Mouse (Mus musculus) heart, adult 2 months (tissue): Measurements from ENCODE around the gene Ankfn1. TPM values are rescaled to one million over a fixed set of nuclear protein-coding genes. Genes with fewer than 3 reads are reported as not detected.

Experiments used
- DNase-seq, 2 experiments: peaks; one replicate each; pipeline ENCODE4 v3.0.0; 2021
- H3K27ac ChIP-seq: fragments of 200-600 bp; 2 replicates; pipeline ENCODE4 v1.8.1; 2022
- H3K27me3 ChIP-seq: fragments of 200-500 bp; 2 replicates; pipeline ENCODE4 v1.6.1; 2012; ENCODE audit warnings: mild to moderate bottlenecking, low read length, inconsistent platforms, mixed read lengths; ENCODE audit not compliant: control insufficient read depth, insufficient read depth
- H3K36me3 ChIP-seq: fragments of 200-500 bp; 2 replicates; pipeline ENCODE4 v1.6.1; 2012; ENCODE audit warnings: low read length, inconsistent platforms; ENCODE audit not compliant: control insufficient read depth, insufficient read depth
- H3K4me1 ChIP-seq: fragments of 200-500 bp; 2 replicates; pipeline ENCODE4 v1.6.1; 2011; ENCODE audit warnings: low read length; ENCODE audit not compliant: control insufficient read depth, insufficient read depth
- H3K4me3 ChIP-seq: fragments of 200-600 bp; 2 replicates; pipeline ENCODE4 v1.8.1; 2022
- H3K79me2 ChIP-seq: fragments of 200-500 bp; replicated peaks from 2 replicates; pipeline ENCODE4 v1.6.1; 2012; ENCODE audit warnings: mild to moderate bottlenecking, inconsistent platforms, low read length, moderate library complexity, mixed read lengths; ENCODE audit not compliant: control insufficient read depth, insufficient read depth
- H3K9ac ChIP-seq: fragments of 200-500 bp; 2 replicates; pipeline ENCODE4 v1.6.1; 2012; ENCODE audit warnings: low read depth, mild to moderate bottlenecking, control low read depth, inconsistent platforms, low read length, mixed read lengths
- CTCF ChIP-seq: fragments of 200-600 bp; IDR thresholded peaks from 2 replicates; pipeline ENCODE4 v1.8.1; 2022; ENCODE audit warnings: antibody characterized with exemption, mild to moderate bottlenecking, moderate library complexity
- EP300 ChIP-seq: fragments of 200-500 bp; IDR thresholded peaks from 2 replicates; pipeline ENCODE4 v1.6.1; 2011; ENCODE audit warnings: low read depth, low read length, control low read depth; ENCODE audit not compliant: insufficient read depth
- POLR2A ChIP-seq: fragments of 200-500 bp; IDR thresholded peaks from 2 replicates; pipeline ENCODE4 v1.6.1; 2011; ENCODE audit warnings: mild to moderate bottlenecking, low read depth, low read length, control low read depth; ENCODE audit not compliant: insufficient read depth
- WGBS: fragments of 180-500 bp; shearing (Covaris S2); methylation state at CpG from one replicate; pipeline ENCODE4 v1.1.7; 2018; 5-methylcytosine and 5-hydroxymethylcytosine counted together
- intact Hi-C: fragments of 180-260 bp; cut with DNase I; formaldehyde crosslinking; loops from one replicate; pipeline ENCODE4 v1.15.1; 2025
- polyA plus RNA-seq: library from polyadenylated mRNA; depleted of rRNA; stranded (reverse); fragments of >200 nt; gene quantifications from 2 replicates; pipeline ENCODE4 v1.2.3, GENCODE M21; 2012
- total RNA-seq, 2 experiments: library from RNA; stranded (reverse); gene quantifications; 2 replicates each; pipeline ENCODE4 v1.2.3; 2021

Ankfn1 gene
- total and polyA plus RNA-seq, 3 experiments = 0.14 TPM; not detected in 2

DNA sequence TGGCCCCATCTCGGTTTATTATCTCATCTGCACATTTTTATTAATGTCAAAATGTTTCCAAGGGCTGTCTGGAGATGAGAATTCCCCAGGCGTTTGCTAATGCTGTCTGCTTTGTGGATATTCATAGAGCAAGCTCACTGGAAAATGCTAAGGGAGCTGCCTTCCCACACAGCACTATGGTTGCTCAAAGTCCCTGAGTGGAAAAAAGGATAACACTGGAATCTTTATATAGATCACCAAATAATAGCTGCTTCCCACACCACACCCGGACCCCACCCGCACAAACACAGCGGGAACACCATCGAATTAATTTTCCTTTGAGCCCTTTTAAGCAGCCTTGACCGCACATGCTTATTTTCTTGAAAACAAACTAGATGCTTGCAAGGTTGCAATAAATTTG is 169.4 kb downstream of the Ankfn1 start:
- 61% methylated on average over 7 of the region's 7 CpGs for WGBS
- H3K9ac ChIP-seq = no peak overlapping the region
- H3K4me3 ChIP-seq = no peak overlapping the region
- H3K27me3 ChIP-seq = no peaks in the 10 kb centered on the region
- no peak for DNase-seq
- intact Hi-C loops = no loop called here
- no peak overlapping the region for H3K27ac ChIP-seq
- no peaks in the 10 kb centered on the region for H3K36me3 ChIP-seq
- TF ChIP-seq EP300 (no peak), CTCF (no peak)
- no peaks in the 10 kb centered on the region for H3K4me1 ChIP-seq
- no peaks in the 10 kb centered on the region for H3K79me2 ChIP-seq

DNA sequence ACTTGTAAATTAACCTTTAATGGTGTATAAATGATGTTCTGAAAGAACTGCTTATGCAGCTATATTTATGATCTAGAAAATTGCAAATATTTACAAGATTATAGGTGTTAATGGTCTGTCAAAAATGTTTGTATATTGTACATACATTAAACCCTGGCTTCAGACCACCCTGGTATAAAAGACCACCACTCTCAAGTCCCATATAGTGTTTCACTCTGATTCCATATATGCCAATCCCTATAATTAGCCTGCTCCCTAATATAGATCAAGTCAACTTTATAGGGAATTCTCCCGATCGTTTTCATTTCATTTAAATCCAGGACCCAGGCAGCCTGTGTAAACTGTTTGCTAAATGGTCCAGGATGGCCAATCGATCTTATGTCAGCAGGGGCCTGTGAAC is 170.2 kb downstream of the Ankfn1 start:
- no peaks in the 10 kb centered on the region for H3K79me2 ChIP-seq
- H3K27ac ChIP-seq = no peak overlapping the region
- no peak overlapping the region for H3K4me3 ChIP-seq
- no peak overlapping the region for H3K9ac ChIP-seq
- WGBS = 77% methylated on average over 3 of the region's 3 CpGs
- no peaks in the 10 kb centered on the region for H3K4me1 ChIP-seq
- H3K36me3 ChIP-seq = no peaks in the 10 kb centered on the region
- TF ChIP-seq CTCF = no peak
- TF ChIP-seq POLR2A = no peak
- no peak for TF ChIP-seq EP300
- intact Hi-C loops = no loop called here
- H3K27me3 ChIP-seq = no peaks in the 10 kb centered on the region
- DNase-seq = no peak

DNA sequence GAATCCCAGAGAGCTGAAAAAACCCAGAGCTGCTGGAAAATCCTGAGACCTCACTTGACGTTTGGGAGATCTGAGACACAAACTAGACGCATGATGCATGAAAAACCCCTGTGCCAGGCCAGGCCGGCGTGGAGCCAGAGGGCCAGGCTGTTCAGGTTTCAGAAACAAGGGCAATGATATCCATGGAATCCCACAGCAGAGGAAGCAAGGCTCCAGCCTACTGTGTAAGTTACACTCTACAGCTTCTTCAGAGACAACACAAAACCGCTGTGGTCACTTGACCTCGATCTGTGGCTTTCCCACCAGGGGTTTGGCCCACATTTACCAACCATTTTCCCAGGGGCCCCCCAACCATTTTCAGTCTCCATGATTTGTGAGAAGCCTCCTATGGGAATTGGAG is 171.1 kb downstream of the Ankfn1 start:
- 74% methylated on average over 6 of the region's 6 CpGs for WGBS
- Histone ChIP-seq H3K27me3 (no peaks in the 10 kb centered on the region), H3K79me2 (no peaks in the 10 kb centered on the region), H3K9ac (no peak overlapping the region), H3K4me1 (no peaks in the 10 kb centered on the region), H3K4me3 (no peak overlapping the region), H3K36me3 (no peaks in the 10 kb centered on the region), H3K27ac (no peak overlapping the region)
- TF ChIP-seq EP300 (no peak), POLR2A (no peak), CTCF (no peak)
- no peak for DNase-seq
- intact Hi-C loops = no loop called here

- Histone ChIP-seq H3K27ac (no peak overlapping the region), H3K4me3 (no peak overlapping the region), H3K9ac (no peak overlapping the region), H3K79me2 (no peaks in the 10 kb centered on the region), H3K27me3 (no peaks in the 10 kb centered on the region), H3K4me1 (no peaks in the 10 kb centered on the region), H3K36me3 (no peaks in the 10 kb centered on the region)
- intact Hi-C loops = no loop called here
- TF ChIP-seq CTCF (no peak), POLR2A (no peak), EP300 (no peak)
- no peak for DNase-seq
- WGBS = 70% methylated on average over 5 of the region's 5 CpGs
These were observed 174.5 kb downstream of the Ankfn1 start for GRCm38 (mm10) chr11:89602966-89603365.

- intact Hi-C loops = no loop called here
- 59% methylated on average over 8 of the region's 8 CpGs for WGBS
These were observed 176.4 kb downstream of the Ankfn1 start for GRCm38 (mm10) chr11:89600921-89601515.

DNA sequence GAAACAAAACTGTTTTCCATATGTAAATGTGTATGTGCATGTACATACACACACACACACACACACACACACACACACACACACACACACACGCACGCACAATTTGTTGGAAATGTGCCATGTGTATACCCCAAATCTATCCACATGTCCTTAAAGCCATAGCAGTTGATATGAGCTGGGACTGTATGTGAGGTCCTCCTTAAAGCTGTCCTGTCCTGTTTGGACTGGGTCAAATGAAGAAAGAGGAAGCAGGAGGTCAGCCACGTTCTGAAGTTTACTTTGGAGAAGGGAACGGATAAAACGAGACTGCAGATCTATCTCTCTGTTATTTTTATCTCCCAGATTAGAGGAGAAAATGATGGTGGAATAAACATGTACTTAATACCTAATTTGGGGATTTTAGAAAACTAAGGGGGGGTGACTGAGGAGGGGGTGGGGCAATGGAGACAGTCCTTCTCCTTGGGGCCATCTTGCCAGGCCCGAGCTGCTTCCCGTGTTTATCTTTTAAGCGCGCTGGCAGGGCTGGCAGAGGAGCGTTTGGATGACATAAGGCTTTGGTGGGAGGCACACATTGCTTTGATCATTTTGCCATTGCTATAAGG is 187.1 kb downstream of the Ankfn1 start:
- TF ChIP-seq EP300 = no peak
- TF ChIP-seq POLR2A = no peak
- TF ChIP-seq CTCF = no peak

More at GRCm38 (mm10) chr11:89600921-89601515, 176.4 kb downstream of the Ankfn1 start:
- no peaks in the 10 kb centered on the region for H3K27me3 ChIP-seq
- no peak overlapping the region for H3K9ac ChIP-seq
- DNase-seq = no peak
- no peaks in the 10 kb centered on the region for H3K79me2 ChIP-seq
- TF ChIP-seq CTCF = no peak
- TF ChIP-seq EP300 = no peak
- TF ChIP-seq POLR2A = no peak
- H3K4me1 ChIP-seq = no peaks in the 10 kb centered on the region
- H3K36me3 ChIP-seq = no peaks in the 10 kb centered on the region
- H3K27ac ChIP-seq = no peak overlapping the region
- H3K4me3 ChIP-seq = no peak overlapping the region

GRCm38 (mm10) chr11:89586341-89586740 is 191.1 kb downstream of the Ankfn1 start:
- H3K9ac ChIP-seq = no peak overlapping the region
- WGBS = 77% methylated on average over 2 of the region's 2 CpGs

More for the DNA sequence above, 187.1 kb downstream of the Ankfn1 start:
- Histone ChIP-seq H3K9ac (no peak overlapping the region), H3K4me3 (no peak overlapping the region), H3K27me3 (no peaks in the 10 kb centered on the region), H3K79me2 (no peaks in the 10 kb centered on the region), H3K27ac (no peak overlapping the region), H3K36me3 (no peaks in the 10 kb centered on the region), H3K4me1 (no peaks in the 10 kb centered on the region)
- 53% methylated on average over 10 of the region's 10 CpGs for whole genome bisulfite sequencing
- DNase-seq = no peak
- intact Hi-C loops = no loop called here

More at GRCm38 (mm10) chr11:89586341-89586740, 191.1 kb downstream of the Ankfn1 start:
- no peak for DNase-seq
- Histone ChIP-seq H3K27ac (no peak overlapping the region), H3K4me3 (no peak overlapping the region), H3K4me1 (no peaks in the 10 kb centered on the region), H3K36me3 (no peaks in the 10 kb centered on the region), H3K79me2 (no peaks in the 10 kb centered on the region), H3K27me3 (no peaks in the 10 kb centered on the region)
- TF ChIP-seq EP300 (no peak), CTCF (no peak)
- intact Hi-C loops = no loop called here
